Mouse (Mus musculus): ENCODE measurements around the gene Eya2. TPM values are rescaled to one million over a fixed set of nuclear protein-coding genes. Genes with fewer than 3 reads are reported as not detected.

Eya2 gene
- polyA plus RNA-seq, 1 experiment from 2014 or later, result 3.2 TPM

GRCm38 (mm10) chr2:165809091-165809490 is 214.3 kb downstream of the Eya2 start:
- ATAC-seq (ENCODE audit: low FRiP score, low TSS enrichment) (no peak), DNase-seq (no peak)
- 98% methylated on average over 5 of the region's 5 CpGs for WGBS
- Histone ChIP-seq H3K4me1 (ENCODE audit: control insufficient read depth, insufficient read depth, low read length) (0 out of 2 replicates have a peak, but pooled peaks cover 5% of the 10 kb centered on the region), H3K4me3 (replicated peaks; ENCODE audit: low read depth, low read length) (no peak overlapping the region), H3K36me3 (ENCODE audit: control insufficient read depth, insufficient read depth, low read length) (peaks cover 94% of the 10 kb centered on the region), H3K27me3 (ENCODE audit: control insufficient read depth, insufficient read depth, low read length) (no peaks in the 10 kb centered on the region), H3K4me2 (ENCODE audit: low read length) (no peak overlapping the region), H3K27ac (replicated peaks; ENCODE audit: low read depth, low read length) (no peak overlapping the region), H3K9me3 (ENCODE audit: control insufficient read depth, low read length) (no peaks in the 10 kb centered on the region), H3K9ac (replicated peaks; ENCODE audit: low read length) (no peak overlapping the region)

- H3K27ac ChIP-seq (replicated peaks; ENCODE audit: low read depth, low read length), result no peak overlapping the region
- no peak for DNase-seq
- peaks cover 94% of the 10 kb centered on the region for H3K36me3 ChIP-seq (ENCODE audit: control insufficient read depth, insufficient read depth, low read length)
- no peak overlapping the region for H3K4me2 ChIP-seq (ENCODE audit: low read length)
- H3K9ac ChIP-seq (replicated peaks; ENCODE audit: low read length), result no peak overlapping the region
- no peaks in the 10 kb centered on the region for H3K27me3 ChIP-seq (ENCODE audit: control insufficient read depth, insufficient read depth, low read length)
- H3K4me1 ChIP-seq (ENCODE audit: control insufficient read depth, insufficient read depth, low read length), result 0 out of 2 replicates have a peak, but pooled peaks cover 5% of the 10 kb centered on the region
- H3K9me3 ChIP-seq (ENCODE audit: control insufficient read depth, low read length), result no peaks in the 10 kb centered on the region
- H3K4me3 ChIP-seq (replicated peaks; ENCODE audit: low read depth, low read length), result no peak overlapping the region
- WGBS, result 83% methylated on average over 5 of the region's 5 CpGs
- ATAC-seq (ENCODE audit: low FRiP score, low TSS enrichment), result no peak
These were observed 215.2 kb downstream of the Eya2 start for GRCm38 (mm10) chr2:165809901-165810477.

- H3K27ac ChIP-seq (replicated peaks; ENCODE audit: low read depth, low read length), result no peak overlapping the region
- 63% methylated on average over 5 of the region's 5 CpGs for WGBS
- no peak overlapping the region for H3K4me2 ChIP-seq (ENCODE audit: low read length)
- H3K36me3 ChIP-seq (ENCODE audit: control insufficient read depth, insufficient read depth, low read length), result peaks cover 93% of the 10 kb centered on the region
- no peaks in the 10 kb centered on the region for H3K27me3 ChIP-seq (ENCODE audit: control insufficient read depth, insufficient read depth, low read length)
- no peak overlapping the region for H3K4me3 ChIP-seq (replicated peaks; ENCODE audit: low read depth, low read length)
- no peaks in the 10 kb centered on the region for H3K9me3 ChIP-seq (ENCODE audit: control insufficient read depth, low read length)
- DNase-seq, result peak; percentile 69
- 0 out of 2 replicates have a peak, but pooled peaks cover 5% of the 10 kb centered on the region for H3K4me1 ChIP-seq (ENCODE audit: control insufficient read depth, insufficient read depth, low read length)
- no peak overlapping the region for H3K9ac ChIP-seq (replicated peaks; ENCODE audit: low read length)
- ATAC-seq (ENCODE audit: low FRiP score, low TSS enrichment), result no peak
These were observed 216.7 kb downstream of the Eya2 start for GRCm38 (mm10) chr2:165811536-165811935.

- 0 out of 2 replicates have a peak, but pooled peaks cover 5% of the 10 kb centered on the region for H3K4me1 ChIP-seq (ENCODE audit: control insufficient read depth, insufficient read depth, low read length)
- DNase-seq, result no peak
- H3K27ac ChIP-seq (replicated peaks; ENCODE audit: low read depth, low read length), result no peak overlapping the region
- H3K9ac ChIP-seq (replicated peaks; ENCODE audit: low read length), result no peak overlapping the region
- WGBS, result 83% methylated on average over 8 of the region's 8 CpGs
- H3K27me3 ChIP-seq (ENCODE audit: control insufficient read depth, insufficient read depth, low read length), result no peaks in the 10 kb centered on the region
- H3K36me3 ChIP-seq (ENCODE audit: control insufficient read depth, insufficient read depth, low read length), result peaks cover 93% of the 10 kb centered on the region
- no peak overlapping the region for H3K4me3 ChIP-seq (replicated peaks; ENCODE audit: low read depth, low read length)
- no peak overlapping the region for H3K4me2 ChIP-seq (ENCODE audit: low read length)
- ATAC-seq (ENCODE audit: low FRiP score, low TSS enrichment), result no peak
- H3K9me3 ChIP-seq (ENCODE audit: control insufficient read depth, low read length), result no peaks in the 10 kb centered on the region
These were observed 218.1 kb downstream of the Eya2 start for GRCm38 (mm10) chr2:165812889-165813288.

- Histone ChIP-seq H3K4me3 (replicated peaks; ENCODE audit: low read depth, low read length) (no peak overlapping the region), H3K36me3 (ENCODE audit: control insufficient read depth, insufficient read depth, low read length) (peaks cover 96% of the 10 kb centered on the region), H3K9ac (replicated peaks; ENCODE audit: low read length) (no peak overlapping the region), H3K4me2 (ENCODE audit: low read length) (no peak overlapping the region), H3K27me3 (ENCODE audit: control insufficient read depth, insufficient read depth, low read length) (no peaks in the 10 kb centered on the region), H3K27ac (replicated peaks; ENCODE audit: low read depth, low read length) (0 out of 2 replicates have a peak overlapping the region, but pooled peaks have one; percentile 26), H3K4me1 (ENCODE audit: control insufficient read depth, insufficient read depth, low read length) (0 out of 2 replicates have a peak, but pooled peaks cover 5% of the 10 kb centered on the region), H3K9me3 (ENCODE audit: control insufficient read depth, low read length) (no peaks in the 10 kb centered on the region)
- ATAC-seq (ENCODE audit: low FRiP score, low TSS enrichment) (no peak), DNase-seq (no peak)
- WGBS, result 83% methylated on average over 27 of the region's 28 CpGs
These were observed 220.5 kb downstream of the Eya2 start for GRCm38 (mm10) chr2:165815103-165815880.

- no peak overlapping the region for H3K4me3 ChIP-seq (replicated peaks; ENCODE audit: low read depth, low read length)
- H3K4me2 ChIP-seq (ENCODE audit: low read length), result no peak overlapping the region
- ATAC-seq (ENCODE audit: low FRiP score, low TSS enrichment) (no peak), DNase-seq (no peak)
- H3K9me3 ChIP-seq (ENCODE audit: control insufficient read depth, low read length), result no peaks in the 10 kb centered on the region
- H3K9ac ChIP-seq (replicated peaks; ENCODE audit: low read length), result no peak overlapping the region
- peaks cover 91% of the 10 kb centered on the region for H3K36me3 ChIP-seq (ENCODE audit: control insufficient read depth, insufficient read depth, low read length)
- H3K27ac ChIP-seq (replicated peaks; ENCODE audit: low read depth, low read length), result peak overlapping the region; percentile 49; the same call in 1 of the 2 replicates
- 0 out of 2 replicates have a peak, but pooled peaks cover 5% of the 10 kb centered on the region for H3K4me1 ChIP-seq (ENCODE audit: control insufficient read depth, insufficient read depth, low read length)
- 88% methylated on average over 10 of the region's 10 CpGs for WGBS
- H3K27me3 ChIP-seq (ENCODE audit: control insufficient read depth, insufficient read depth, low read length), result no peaks in the 10 kb centered on the region
These were observed 222.6 kb downstream of the Eya2 start for GRCm38 (mm10) chr2:165817437-165817836.

- Histone ChIP-seq H3K36me3 (ENCODE audit: control insufficient read depth, insufficient read depth, low read length) (peaks cover 89% of the 10 kb centered on the region), H3K27me3 (ENCODE audit: control insufficient read depth, insufficient read depth, low read length) (no peaks in the 10 kb centered on the region), H3K9ac (replicated peaks; ENCODE audit: low read length) (no peak overlapping the region), H3K4me2 (ENCODE audit: low read length) (no peak overlapping the region), H3K27ac (replicated peaks; ENCODE audit: low read depth, low read length) (no peak overlapping the region), H3K9me3 (ENCODE audit: control insufficient read depth, low read length) (no peaks in the 10 kb centered on the region), H3K4me3 (replicated peaks; ENCODE audit: low read depth, low read length) (no peak overlapping the region), H3K4me1 (ENCODE audit: control insufficient read depth, insufficient read depth, low read length) (0 out of 2 replicates have a peak, but pooled peaks cover 4% of the 10 kb centered on the region)
- ATAC-seq (ENCODE audit: low FRiP score, low TSS enrichment), result no peak
- DNase-seq, result no peak
- WGBS, result 92% methylated on average over 6 of the region's 6 CpGs
These were observed 223.7 kb downstream of the Eya2 start for GRCm38 (mm10) chr2:165818570-165818969.

GRCm38 (mm10) chr2:165818985-165819948 is 224.4 kb downstream of the Eya2 start:
- Histone ChIP-seq H3K36me3 (ENCODE audit: control insufficient read depth, insufficient read depth, low read length) (peaks cover 89% of the 10 kb centered on the region), H3K4me1 (ENCODE audit: control insufficient read depth, insufficient read depth, low read length) (no peaks in the 10 kb centered on the region), H3K9me3 (ENCODE audit: control insufficient read depth, low read length) (no peaks in the 10 kb centered on the region), H3K4me3 (replicated peaks; ENCODE audit: low read depth, low read length) (no peak overlapping the region), H3K27me3 (ENCODE audit: control insufficient read depth, insufficient read depth, low read length) (no peaks in the 10 kb centered on the region), H3K9ac (replicated peaks; ENCODE audit: low read length) (no peak overlapping the region), H3K4me2 (ENCODE audit: low read length) (no peak overlapping the region), H3K27ac (replicated peaks; ENCODE audit: low read depth, low read length) (no peak overlapping the region)
- peak; percentile 59; the same call in 1 of the 2 replicates for ATAC-seq (ENCODE audit: low FRiP score, low TSS enrichment)
- peak; percentile 90 for DNase-seq
- WGBS, result 86% methylated on average over 10 of the region's 10 CpGs

All from midbrain, embryonic 14.5 days (tissue).